Mouse (Mus musculus) adrenal gland, postnatal 25 days (tissue): ENCODE measurements around the gene Def8. TPM values are rescaled to one million over a fixed set of nuclear protein-coding genes. Genes with fewer than 3 reads are reported as not detected.
A peak's percentile ranks its signal among the peaks of the same experiment; 100 is the strongest.

Source experiments
- DNase-seq: peaks from one replicate; pipeline ENCODE4 v3.0.0; 2021; ENCODE audit warnings: mixed read lengths
- long read RNA-seq: library from polyadenylated mRNA; stranded (forward); transcript quantifications from one replicate; pipeline ENCODE4 v2.0.0, GENCODE M21; 2021
- total RNA-seq: library from RNA; stranded (reverse); gene quantifications from 2 replicates; pipeline ENCODE4 v1.2.3, GENCODE M21; 2021

Def8 gene
- total RNA-seq, result 19.1 and 29.4 TPM in 2 replicates
- long read RNA-seq, transcript Def8-201 (13 exons, 3,214 nt), result minor isoform, 5 of 30 reads
- long read RNA-seq, transcript Def8-202 (12 exons, 3,127 nt), result major isoform, 18 of 30 reads
- long read RNA-seq, partial matches to known transcripts, result 6 of 30 reads
- long read RNA-seq, other reads (novel, unspliced or antisense), result 1 of 30 reads

GRCm38 (mm10) chr8:123423441-123423840 lies at the start of gene Def8:
TSS of gene Def8 (plus strand) at chr8:123423527.
- DNase-seq, result no peak

- peak; percentile 97 for DNase-seq
These were observed 49.1 kb upstream of the Def8 start for GRCm38 (mm10) chr8:123374239-123374578.

- DNase-seq, result no peak
These were observed 47.6 kb upstream of the Def8 start for GRCm38 (mm10) chr8:123375701-123376100.

- no peak for DNase-seq
These were observed 47.2 kb upstream of the Def8 start for GRCm38 (mm10) chr8:123376106-123376505.

- DNase-seq, result no peak
These were observed 41.6 kb upstream of the Def8 start for GRCm38 (mm10) chr8:123381711-123382110.

GRCm38 (mm10) chr8:123382516-123382915 lies 40.8 kb upstream of the Def8 start:
- DNase-seq, result no peak

GRCm38 (mm10) chr8:123384883-123385540 lies 38.3 kb upstream of the Def8 start:
- DNase-seq, result peak; percentile 42

GRCm38 (mm10) chr8:123387041-123387440 lies 36.3 kb upstream of the Def8 start:
- peak; percentile 41 for DNase-seq

GRCm38 (mm10) chr8:123387801-123388200 lies 35.5 kb upstream of the Def8 start:
- DNase-seq, result no peak

- DNase-seq, result no peak
These were observed 34.3 kb upstream of the Def8 start for GRCm38 (mm10) chr8:123389026-123389425.

GRCm38 (mm10) chr8:123398308-123398707 lies 25.0 kb upstream of the Def8 start:
- no peak for DNase-seq

- DNase-seq, result no peak
These were observed 21.4 kb upstream of the Def8 start for GRCm38 (mm10) chr8:123401936-123402335.

GRCm38 (mm10) chr8:123402730-123403326 lies 20.5 kb upstream of the Def8 start:
- no peak for DNase-seq

GRCm38 (mm10) chr8:123404521-123404920 lies 18.8 kb upstream of the Def8 start:
- no peak for DNase-seq

GRCm38 (mm10) chr8:123406786-123407185 lies 16.5 kb upstream of the Def8 start, which contains the start of gene Mc1r:
TSS of gene Mc1r (plus strand) at chr8:123407107.
- DNase-seq, result peak; percentile 64

- DNase-seq, result no peak
These were observed 15.7 kb upstream of the Def8 start for GRCm38 (mm10) chr8:123407612-123408011.

- peak; percentile 67 for DNase-seq
These were observed 14.5 kb upstream of the Def8 start for GRCm38 (mm10) chr8:123408586-123409544.

GRCm38 (mm10) chr8:123410049-123410587 lies 13.2 kb upstream of the Def8 start:
- peak; percentile 62 for DNase-seq

- DNase-seq, result no peak
These were observed 12.5 kb upstream of the Def8 start for GRCm38 (mm10) chr8:123410788-123411187.

GRCm38 (mm10) chr8:123411246-123411645 lies 12.1 kb upstream of the Def8 start, which contains the start of gene Tubb3:
TSS of gene Tubb3 (plus strand) at chr8:123411424.
- peak; percentile 68 for DNase-seq

- no peak for DNase-seq
These were observed 11.5 kb upstream of the Def8 start for GRCm38 (mm10) chr8:123411781-123412327.
